Comparison of ENCODE assay signal across 20 mouse cellular contexts in genomic region chr13:97667313-97667712, GRCm38 (mm10).
DNase-seq lines count a peak whose midpoint lies in the region; ATAC-seq and TF ChIP-seq lines count a peak whose summit lies in the region.
"Had no signal": no experiment of that assay in that cellular context is flagged by ENCODE, and none has a peak within 500 bp of the region (broad histone marks: within the 10 kb centered on the region; RNA-seq: fewer than 3 reads in every experiment).

No protein-coding gene starts in this region.

- peak; percentile 12 for DNase-seq in forebrain, embryonic 14.5 days (ENCODE audit: low spot score)
- DNase-seq in forebrain, postnatal 0 days = no peak
- DNase-seq in left cerebral cortex, adult 11 months (ENCODE audit: low spot score) = peak; percentile 49
- no peak for DNase-seq in left cerebral cortex, postnatal 4 days
- DNase-seq in left cerebral cortex, adult 9 months (ENCODE audit: low spot score in 2 of 2) = peak; percentile 31 to 58
- DNase-seq in adrenal gland, postnatal 4 days (ENCODE audit: low spot score in 2 of 2) = no peak
- no peak for DNase-seq in embryo, embryonic 10 days (ENCODE audit: low spot score)
- DNase-seq: cerebellum, adult 8-10 months; gastrocnemius, postnatal 14 days; lung, postnatal 14 days; thymus, postnatal 14 days had no signal

- H3K36me3 ChIP-seq in forebrain, embryonic 14.5 days (ENCODE audit: control insufficient read depth, insufficient read depth, low read length) = no peaks in the 10 kb centered on the region
- H3K36me3 ChIP-seq in forebrain, postnatal 0 days (ENCODE audit: insufficient read depth) = no peaks in the 10 kb centered on the region
- H3K36me3 ChIP-seq: embryonic facial prominence, embryonic 12.5 days; heart, embryonic 15.5 days; kidney, embryonic 15.5 days; midbrain, embryonic 13.5 days; neural tube, embryonic 13.5 days had no signal

- TF ChIP-seq CTCF in forebrain, postnatal 0 days (IDR thresholded peaks at IDR 0.05; ENCODE audit: low read depth) = no peak

- H3K4me2 ChIP-seq in forebrain, embryonic 14.5 days (ENCODE audit: low read length) = no peak overlapping the region
- H3K4me2 ChIP-seq in forebrain, postnatal 0 days (ENCODE audit: low read depth) = no peak overlapping the region
- H3K4me2 ChIP-seq: embryonic facial prominence, embryonic 12.5 days; heart, embryonic 15.5 days; kidney, embryonic 15.5 days; liver, embryonic 11.5 days; midbrain, embryonic 13.5 days; neural tube, embryonic 13.5 days had no signal

- H3K27ac ChIP-seq in forebrain, embryonic 14.5 days (ENCODE audit: low read depth, low read length) = no peak overlapping the region
- H3K27ac ChIP-seq in forebrain, postnatal 0 days (ENCODE audit: low read depth, low read length) = no peak overlapping the region
- H3K27ac ChIP-seq: embryonic facial prominence, embryonic 12.5 days; heart, embryonic 15.5 days; hindbrain, postnatal 0 days; kidney, embryonic 15.5 days; midbrain, embryonic 13.5 days; neural tube, embryonic 13.5 days; stomach, postnatal 0 days had no signal

- H3K4me1 ChIP-seq in forebrain, embryonic 14.5 days (ENCODE audit: control insufficient read depth, insufficient read depth, low read length) = peaks cover 30% of the 10 kb centered on the region
- H3K4me1 ChIP-seq in forebrain, postnatal 0 days (ENCODE audit: insufficient read depth) = peaks cover 18% of the 10 kb centered on the region; the same call in 1 of the 2 replicates

- H3K9me3 ChIP-seq in forebrain, embryonic 14.5 days (replicated peaks; ENCODE audit: control insufficient read depth, low read length) = no peaks in the 10 kb centered on the region
- H3K9me3 ChIP-seq in forebrain, postnatal 0 days (ENCODE audit: low read length) = no peaks in the 10 kb centered on the region
- H3K9me3 ChIP-seq: embryonic facial prominence, embryonic 12.5 days; heart, embryonic 15.5 days; kidney, embryonic 15.5 days; midbrain, embryonic 13.5 days; neural tube, embryonic 13.5 days had no signal

- H3K27me3 ChIP-seq in forebrain, embryonic 14.5 days (replicated peaks; ENCODE audit: control insufficient read depth, insufficient read depth, low read length) = no peaks in the 10 kb centered on the region
- no peaks in the 10 kb centered on the region for H3K27me3 ChIP-seq in forebrain, postnatal 0 days (ENCODE audit: insufficient read depth, low read length)
- H3K27me3 ChIP-seq: embryonic facial prominence, embryonic 12.5 days; kidney, embryonic 15.5 days; midbrain, embryonic 13.5 days; neural tube, embryonic 13.5 days had no signal

- H3K9ac ChIP-seq in forebrain, embryonic 14.5 days (ENCODE audit: low read length) = no peak overlapping the region
- H3K9ac ChIP-seq in forebrain, postnatal 0 days = no peak overlapping the region
- H3K9ac ChIP-seq: embryonic facial prominence, embryonic 12.5 days; heart, embryonic 15.5 days; kidney, embryonic 15.5 days; midbrain, embryonic 13.5 days; neural tube, embryonic 13.5 days had no signal

- intact Hi-C loops in left cerebral cortex, postnatal 4 days (cut with DNase I) = no loop called here

- no peak for ATAC-seq in forebrain, embryonic 14.5 days
- ATAC-seq in forebrain, postnatal 0 days = no peak
- ATAC-seq: hindbrain, postnatal 0 days; intestine, postnatal 0 days; midbrain, embryonic 13.5 days had no signal

- WGBS in forebrain, embryonic 14.5 days = 84% methylated on average over 7 of the region's 7 CpGs
- whole genome bisulfite sequencing in forebrain, postnatal 0 days = 71% methylated on average over 7 of the region's 7 CpGs

- no peak overlapping the region for H3K4me3 ChIP-seq in forebrain, embryonic 14.5 days (ENCODE audit: low read depth, low read length)
- no peak overlapping the region for H3K4me3 ChIP-seq in forebrain, postnatal 0 days (ENCODE audit: low read depth, low read length)
- H3K4me3 ChIP-seq: embryonic facial prominence, embryonic 12.5 days; heart, embryonic 15.5 days; kidney, embryonic 15.5 days; midbrain, embryonic 13.5 days; neural tube, embryonic 13.5 days had no signal

Comparison
In these comparisons a context has a peak if more than half of its experiments do, and no peak if none do; other contexts are left out.
1. DNase-seq: peak in forebrain, embryonic 14.5 days (single experiment), left cerebral cortex, adult 11 months (single experiment) and left cerebral cortex, adult 9 months (2 of 2); none in forebrain, postnatal 0 days (single experiment), left cerebral cortex, postnatal 4 days (single experiment), adrenal gland, postnatal 4 days (0 of 2) and embryo, embryonic 10 days (single experiment).